Comparison of ENCODE assay signal across 23 mouse cellular contexts in genomic region chr5:117635838-117636237, GRCm38 (mm10).
DNase-seq lines count a peak whose midpoint lies in the region; ATAC-seq and TF ChIP-seq lines count a peak whose summit lies in the region.
"Had no signal": no experiment of that assay in that cellular context is flagged by ENCODE, and none has a peak within 500 bp of the region (broad histone marks: within the 10 kb centered on the region; RNA-seq: fewer than 3 reads in every experiment).

No protein-coding gene starts in this region.

- no peaks in the 10 kb centered on the region for H3K36me3 ChIP-seq in embryonic facial prominence, embryonic 11.5 days (replicated peaks; ENCODE audit: control insufficient read depth, insufficient read depth, low read depth, low read length)
- H3K36me3 ChIP-seq in embryonic facial prominence, embryonic 10.5 days (replicated peaks), result no peaks in the 10 kb centered on the region
- no peaks in the 10 kb centered on the region for H3K36me3 ChIP-seq in kidney, postnatal 0 days (ENCODE audit: insufficient read depth, low read length)
- no peaks in the 10 kb centered on the region for H3K36me3 ChIP-seq in stomach, embryonic 16.5 days (ENCODE audit: control insufficient read depth, insufficient read depth, low read length)
- H3K36me3 ChIP-seq in heart, adult 2 months (ENCODE audit: control insufficient read depth, insufficient read depth, low read length), result no peaks in the 10 kb centered on the region
- H3K36me3 ChIP-seq: embryonic facial prominence, embryonic 13.5 days; forebrain, embryonic 10.5 days; hindbrain, embryonic 12.5 days; hindbrain, embryonic 15.5 days had no signal

- TF ChIP-seq POLR2A in heart, adult 2 months (IDR thresholded peaks at IDR 0.05; ENCODE audit: insufficient read depth, low read depth, low read length), result no peak

- H3K9ac ChIP-seq in embryonic facial prominence, embryonic 11.5 days (replicated peaks; ENCODE audit: low read length), result no peak overlapping the region
- no peak overlapping the region for H3K9ac ChIP-seq in kidney, postnatal 0 days (ENCODE audit: low read depth, low read length)
- no peak overlapping the region for H3K9ac ChIP-seq in stomach, embryonic 16.5 days (ENCODE audit: low read length)
- H3K9ac ChIP-seq in heart, adult 2 months (ENCODE audit: low read depth, low read length), result no peak overlapping the region
- H3K9ac ChIP-seq: embryonic facial prominence, embryonic 13.5 days; forebrain, embryonic 13.5 days; hindbrain, embryonic 12.5 days; hindbrain, embryonic 15.5 days had no signal

- H3K9me3 ChIP-seq in embryonic facial prominence, embryonic 11.5 days (replicated peaks; ENCODE audit: control insufficient read depth, low read length), result no peaks in the 10 kb centered on the region
- H3K9me3 ChIP-seq in embryonic facial prominence, embryonic 10.5 days, result no peaks in the 10 kb centered on the region
- no peaks in the 10 kb centered on the region for H3K9me3 ChIP-seq in kidney, postnatal 0 days (replicated peaks; ENCODE audit: low read length)
- H3K9me3 ChIP-seq in stomach, embryonic 16.5 days (replicated peaks; ENCODE audit: control insufficient read depth, low read length), result no peaks in the 10 kb centered on the region
- H3K9me3 ChIP-seq: embryonic facial prominence, embryonic 13.5 days; forebrain, embryonic 10.5 days; forebrain, embryonic 13.5 days; hindbrain, embryonic 12.5 days; hindbrain, embryonic 15.5 days had no signal

- intact Hi-C loops in heart, adult 2 months (cut with DNase I), result no loop called here

- no peaks in the 10 kb centered on the region for H3K27me3 ChIP-seq in embryonic facial prominence, embryonic 11.5 days (ENCODE audit: control insufficient read depth, insufficient read depth, low read length)
- no peaks in the 10 kb centered on the region for H3K27me3 ChIP-seq in embryonic facial prominence, embryonic 10.5 days (replicated peaks; ENCODE audit: low read depth, poor library complexity, severe bottlenecking)
- H3K27me3 ChIP-seq in kidney, postnatal 0 days (ENCODE audit: insufficient read depth, low read length), result no peaks in the 10 kb centered on the region
- no peaks in the 10 kb centered on the region; the same call in 1 of the 2 replicates for H3K27me3 ChIP-seq in stomach, embryonic 16.5 days (ENCODE audit: control insufficient read depth, insufficient read depth, low read length)
- H3K27me3 ChIP-seq in heart, adult 2 months (ENCODE audit: control insufficient read depth, insufficient read depth, low read length), result no peaks in the 10 kb centered on the region
- H3K27me3 ChIP-seq: embryonic facial prominence, embryonic 13.5 days; forebrain, embryonic 13.5 days; hindbrain, embryonic 12.5 days; hindbrain, embryonic 15.5 days had no signal

- 75% methylated on average over 5 of the region's 5 CpGs for WGBS in embryonic facial prominence, embryonic 11.5 days
- 78% methylated on average over 5 of the region's 5 CpGs for WGBS in embryonic facial prominence, embryonic 10.5 days
- WGBS in kidney, postnatal 0 days, result 35% methylated on average over 5 of the region's 5 CpGs
- 38% methylated on average over 5 of the region's 5 CpGs for WGBS in stomach, embryonic 16.5 days
- WGBS in heart, adult 2 months, result 45% methylated on average over 5 of the region's 5 CpGs

- TF ChIP-seq EP300 in heart, adult 2 months (IDR thresholded peaks at IDR 0.05; ENCODE audit: insufficient read depth, low read depth, low read length), result no peak

- DNase-seq in embryonic facial prominence, embryonic 11.5 days (ENCODE audit: low spot score), result peak; percentile 34
- no peak for DNase-seq in embryonic facial prominence, embryonic 10.5 days (ENCODE audit: low spot score)
- peak; percentile 34 for DNase-seq in kidney, postnatal 0 days (ENCODE audit: low spot score)
- DNase-seq in kidney, adult 18-20 months, result no peak
- DNase-seq in MN1 (ENCODE audit: low spot score), result peak; percentile 85
- DNase-seq in heart, adult 2 months, result no peak
- DNase-seq: adrenal gland, postnatal 10 days; adrenal gland, postnatal 36 days; cerebellum, adult 8-10 months; cerebellum, postnatal 10 days; cerebellum, postnatal 36 days; embryo, embryonic 11 days; gastrocnemius, postnatal 10 days; gastrocnemius, postnatal 36 days had no signal

- H3K79me2 ChIP-seq in heart, adult 2 months (replicated peaks; ENCODE audit: control insufficient read depth, insufficient read depth, low read length), result no peaks in the 10 kb centered on the region

- ATAC-seq in embryonic facial prominence, embryonic 11.5 days (replicated peaks; ENCODE audit: insufficient number of reproducible peaks, low FRiP score, low TSS enrichment, low read depth), result no peak
- no peak for ATAC-seq in kidney, postnatal 0 days (replicated peaks; ENCODE audit: low FRiP score, low read depth)
- ATAC-seq in stomach, embryonic 16.5 days (ENCODE audit: insufficient read depth, low FRiP score), result no peak
- ATAC-seq: forebrain, embryonic 13.5 days; forebrain, embryonic 16.5 days; Patski had no signal

- no peak overlapping the region for H3K27ac ChIP-seq in embryonic facial prominence, embryonic 11.5 days (replicated peaks; ENCODE audit: low read depth, low read length)
- H3K27ac ChIP-seq in embryonic facial prominence, embryonic 10.5 days (replicated peaks), result no peak overlapping the region
- H3K27ac ChIP-seq in kidney, postnatal 0 days, result no peak overlapping the region
- H3K27ac ChIP-seq in stomach, embryonic 16.5 days (ENCODE audit: low read length), result peak overlapping the region; percentile 17; the same call in 1 of the 2 replicates
- H3K27ac ChIP-seq in heart, adult 2 months, result no peak overlapping the region
- H3K27ac ChIP-seq: embryonic facial prominence, embryonic 13.5 days; forebrain, embryonic 10.5 days; forebrain, embryonic 13.5 days; hindbrain, embryonic 12.5 days; hindbrain, embryonic 15.5 days had no signal

- H3K4me1 ChIP-seq in embryonic facial prominence, embryonic 11.5 days (ENCODE audit: control insufficient read depth, insufficient read depth, low read length), result no peaks in the 10 kb centered on the region
- 0 out of 2 replicates have a peak, but pooled peaks cover 5% of the 10 kb centered on the region for H3K4me1 ChIP-seq in embryonic facial prominence, embryonic 10.5 days
- H3K4me1 ChIP-seq in kidney, postnatal 0 days (replicated peaks; ENCODE audit: insufficient read depth, low read length), result no peaks in the 10 kb centered on the region
- H3K4me1 ChIP-seq in stomach, embryonic 16.5 days (ENCODE audit: control insufficient read depth, insufficient read depth, low read length), result peaks cover 5% of the 10 kb centered on the region; the same call in 1 of the 2 replicates
- H3K4me1 ChIP-seq in heart, adult 2 months (ENCODE audit: control insufficient read depth, insufficient read depth, low read length), result no peaks in the 10 kb centered on the region
- H3K4me1 ChIP-seq: forebrain, embryonic 10.5 days; forebrain, embryonic 13.5 days; hindbrain, embryonic 12.5 days; hindbrain, embryonic 15.5 days had no signal

- H3K4me3 ChIP-seq in embryonic facial prominence, embryonic 11.5 days (ENCODE audit: low read depth, low read length), result no peak overlapping the region
- H3K4me3 ChIP-seq in embryonic facial prominence, embryonic 10.5 days, result no peak overlapping the region
- H3K4me3 ChIP-seq in kidney, postnatal 0 days (replicated peaks; ENCODE audit: low read depth, low read length), result no peak overlapping the region
- H3K4me3 ChIP-seq in stomach, embryonic 16.5 days (replicated peaks; ENCODE audit: low read length), result no peak overlapping the region
- H3K4me3 ChIP-seq in heart, adult 2 months, result no peak overlapping the region
- H3K4me3 ChIP-seq: embryonic facial prominence, embryonic 13.5 days; forebrain, embryonic 10.5 days; forebrain, embryonic 13.5 days; hindbrain, embryonic 12.5 days; hindbrain, embryonic 15.5 days had no signal

- H3K4me2 ChIP-seq in embryonic facial prominence, embryonic 11.5 days (ENCODE audit: low read depth, low read length), result no peak overlapping the region
- H3K4me2 ChIP-seq in kidney, postnatal 0 days (ENCODE audit: low read length), result no peak overlapping the region
- no peak overlapping the region for H3K4me2 ChIP-seq in stomach, embryonic 16.5 days (ENCODE audit: low read depth, low read length)
- H3K4me2 ChIP-seq: embryonic facial prominence, embryonic 13.5 days; forebrain, embryonic 13.5 days; heart, embryonic 11.5 days; hindbrain, embryonic 12.5 days; hindbrain, embryonic 15.5 days had no signal

- no peak for TF ChIP-seq CTCF in kidney, postnatal 0 days (IDR thresholded peaks at IDR 0.05; ENCODE audit: low read depth)
- TF ChIP-seq CTCF in heart, adult 2 months (IDR thresholded peaks at IDR 0.05), result no peak

Comparison
In these comparisons a context has a peak if more than half of its experiments do, and no peak if none do; other contexts are left out.
1. DNase-seq: peak in embryonic facial prominence, embryonic 11.5 days (single experiment), kidney, postnatal 0 days (single experiment) and MN1 (single experiment); none in embryonic facial prominence, embryonic 10.5 days (single experiment), kidney, adult 18-20 months (single experiment) and heart, adult 2 months (0 of 2).